Mouse (Mus musculus) left cerebral cortex, postnatal 14 days (tissue): ENCODE results near the gene Rasa2. TPM values are rescaled to one million over a fixed set of nuclear protein-coding genes. Genes with fewer than 3 reads are reported as not detected.
"Not testable (repeated sequence)": the region's sequence is repeated elsewhere in the genome, so short reads cannot be mapped to it uniquely, and the experiment has no call there.

ENCODE experiments used
- DNase-seq, 2 experiments: peaks; one replicate each; pipeline ENCODE4 v3.0.0; 2021 to 2022; ENCODE audit warnings: low spot score in 2 of 2, mixed read lengths in 1 of 2
- intact Hi-C: fragments of 180-260 bp; cut with DNase I; formaldehyde crosslinking; loops from one replicate; pipeline ENCODE4 v1.15.1; 2025
- total RNA-seq, 2 experiments: library from RNA; stranded (reverse); gene quantifications; 2 replicates each; pipeline ENCODE4 v1.2.3; 2021

Gene Rasa2
- total RNA-seq, 2 experiments from 2014 or later = 25.3 to 26.4 TPM

GRCm38 (mm10) chr9:96646668-96647295 lies 15.4 kb upstream of the Rasa2 start:
- intact Hi-C loops = no loop called here
- no peak for DNase-seq

DNA sequence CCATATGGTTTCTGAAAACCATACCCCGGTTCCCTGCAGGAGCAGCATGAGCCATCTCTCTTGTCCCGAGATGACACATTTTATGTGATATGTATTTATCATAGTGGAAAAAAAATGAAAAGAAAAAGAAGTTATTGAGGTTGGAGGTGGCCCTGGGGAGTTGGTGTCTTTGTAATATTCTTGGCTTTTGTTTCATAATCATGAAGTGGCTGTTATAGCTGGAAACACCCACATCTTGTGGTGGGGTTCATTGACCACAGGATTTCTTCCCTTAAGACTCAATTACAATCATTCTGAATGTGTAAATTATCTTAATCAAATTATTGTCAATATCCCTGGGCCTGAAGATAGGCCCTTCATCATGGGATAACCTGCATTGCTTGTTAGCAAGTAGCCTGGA lies 13.4 kb upstream of the Rasa2 start:
- intact Hi-C loops = no loop called here
- no peak for DNase-seq

- DNase-seq, intact Hi-C loops: not testable (repeated sequence)
These were observed 12.6 kb upstream of the Rasa2 start for GRCm38 (mm10) chr9:96644002-96644401.

GRCm38 (mm10) chr9:96639451-96639850 lies 8.0 kb upstream of the Rasa2 start:
- DNase-seq = peak; percentile 33 to 34
- intact Hi-C loops = no loop called here

DNA sequence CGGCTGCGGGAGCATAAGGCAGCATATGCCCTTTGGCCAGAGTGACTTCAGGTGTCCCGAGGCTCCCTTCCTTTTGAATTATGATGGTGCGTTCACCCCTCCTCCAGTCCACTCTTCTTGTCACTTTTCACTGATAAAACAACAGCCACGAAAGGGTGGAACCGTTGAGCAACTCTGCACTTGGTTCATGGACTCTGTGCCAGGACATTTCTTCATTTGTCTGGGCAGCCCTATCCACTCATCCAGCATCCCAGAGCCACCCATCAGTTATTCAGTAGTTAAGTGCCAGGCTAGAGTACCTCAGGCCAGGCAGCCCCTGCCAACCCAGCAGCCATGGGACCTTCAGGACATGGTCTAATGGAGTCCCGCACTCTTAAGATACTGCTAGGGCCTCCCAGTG lies 7.1 kb upstream of the Rasa2 start:
- intact Hi-C loops = no loop called here
- DNase-seq = no peak

DNA sequence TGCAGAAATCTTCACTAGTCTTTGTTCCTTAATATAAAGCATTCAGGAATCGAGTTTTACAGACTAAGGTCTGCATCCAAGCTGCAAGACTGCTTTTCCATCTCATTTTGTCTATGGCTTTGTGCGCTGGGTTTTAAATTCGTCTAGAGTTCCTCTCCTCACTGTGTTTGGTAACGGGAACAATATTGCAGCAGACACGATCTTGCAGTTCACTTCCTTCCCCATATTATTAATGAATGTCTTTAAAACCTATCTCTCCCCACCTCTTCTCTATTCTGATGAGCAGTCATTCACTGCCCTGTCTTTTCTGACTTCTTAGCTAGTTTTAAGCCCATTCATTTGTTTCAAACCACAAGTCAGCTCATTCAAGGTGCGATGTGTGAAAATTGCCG lies 5.7 kb upstream of the Rasa2 start:
- DNase-seq = no peak
- intact Hi-C loops = no loop called here

DNA sequence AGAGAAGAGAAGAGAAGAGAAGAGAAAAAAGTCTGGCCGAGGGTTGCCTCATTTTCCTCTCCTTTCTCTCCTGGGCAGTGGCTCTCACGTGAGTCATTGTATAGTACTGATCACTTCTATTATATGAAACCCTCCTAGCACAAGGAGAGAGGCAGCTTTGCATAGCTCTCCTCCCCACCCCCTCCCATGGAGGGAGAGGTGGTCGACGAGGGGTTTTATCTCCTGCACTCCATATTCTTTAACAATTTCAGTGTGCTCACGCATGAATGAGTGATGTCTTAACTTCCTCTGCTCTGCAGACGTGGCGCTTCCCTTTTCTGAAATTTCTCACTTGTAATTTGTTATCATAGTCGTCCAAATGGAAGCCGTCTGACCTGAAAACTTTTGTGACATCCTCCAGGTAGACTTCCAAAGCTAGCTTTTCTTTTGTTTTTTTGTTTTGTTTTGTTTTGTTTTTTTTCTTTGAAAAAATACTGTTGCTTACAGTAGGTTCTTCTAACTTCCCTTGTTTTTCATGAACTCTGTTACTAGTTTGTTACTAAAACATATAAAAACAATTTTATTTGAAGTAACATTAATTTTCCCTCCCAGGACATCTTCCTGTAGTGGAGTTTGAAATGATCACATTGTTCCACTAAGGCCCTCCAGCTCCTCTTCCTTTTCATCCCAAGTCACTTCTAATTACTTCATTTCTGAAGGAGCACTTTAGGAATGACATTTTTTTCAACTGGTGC lies 5.2 kb upstream of the Rasa2 start:
- DNase-seq = no peak
- intact Hi-C loops = no loop called here

- intact Hi-C loops = no loop called here
- no peak for DNase-seq
These were observed 4.5 kb upstream of the Rasa2 start for GRCm38 (mm10) chr9:96635899-96636298.

GRCm38 (mm10) chr9:96635176-96635575 lies 3.8 kb upstream of the Rasa2 start:
- no peak for DNase-seq
- intact Hi-C loops = no loop called here

GRCm38 (mm10) chr9:96633771-96634170 lies 2.4 kb upstream of the Rasa2 start:
- intact Hi-C loops = no loop called here
- DNase-seq = no peak

- intact Hi-C loops = no loop called here
- no peak for DNase-seq
These were observed 1.3 kb upstream of the Rasa2 start for GRCm38 (mm10) chr9:96632756-96633155.

GRCm38 (mm10) chr9:96632073-96632690 lies 765 bp upstream of the Rasa2 start:
- no peak for DNase-seq
- intact Hi-C loops = no loop called here

- peak; percentile 12 to 25 for DNase-seq
- intact Hi-C loops = no loop called here
These were observed 637 bp downstream of the Rasa2 start for GRCm38 (mm10) chr9:96630571-96631388.

DNA sequence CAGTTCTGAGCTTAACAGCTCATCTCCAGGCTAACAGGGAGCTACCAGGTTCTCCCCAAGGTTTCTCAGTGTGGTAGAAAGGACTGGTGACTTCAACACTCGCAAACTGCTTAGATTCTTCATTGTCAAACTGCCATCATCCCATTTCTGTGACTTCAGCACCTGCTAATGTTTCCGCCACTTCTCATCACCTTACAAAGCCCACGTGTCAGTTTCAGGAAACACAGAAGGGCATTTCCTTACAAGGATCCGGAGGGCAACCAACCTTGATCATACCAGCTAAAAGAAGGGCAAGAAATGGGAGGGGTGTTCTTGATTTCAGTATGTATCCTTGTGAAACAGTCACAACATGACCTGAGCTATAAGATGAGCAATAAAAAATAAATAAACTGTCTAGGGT lies 2.3 kb downstream of the Rasa2 start:
- DNase-seq = no peak
- intact Hi-C loops = no loop called here

GRCm38 (mm10) chr9:96627557-96628085 lies 3.8 kb downstream of the Rasa2 start:
- DNase-seq = no peak
- intact Hi-C loops = no loop called here

GRCm38 (mm10) chr9:96627042-96627441 lies 4.4 kb downstream of the Rasa2 start:
- intact Hi-C loops = no loop called here
- DNase-seq = no peak

DNA sequence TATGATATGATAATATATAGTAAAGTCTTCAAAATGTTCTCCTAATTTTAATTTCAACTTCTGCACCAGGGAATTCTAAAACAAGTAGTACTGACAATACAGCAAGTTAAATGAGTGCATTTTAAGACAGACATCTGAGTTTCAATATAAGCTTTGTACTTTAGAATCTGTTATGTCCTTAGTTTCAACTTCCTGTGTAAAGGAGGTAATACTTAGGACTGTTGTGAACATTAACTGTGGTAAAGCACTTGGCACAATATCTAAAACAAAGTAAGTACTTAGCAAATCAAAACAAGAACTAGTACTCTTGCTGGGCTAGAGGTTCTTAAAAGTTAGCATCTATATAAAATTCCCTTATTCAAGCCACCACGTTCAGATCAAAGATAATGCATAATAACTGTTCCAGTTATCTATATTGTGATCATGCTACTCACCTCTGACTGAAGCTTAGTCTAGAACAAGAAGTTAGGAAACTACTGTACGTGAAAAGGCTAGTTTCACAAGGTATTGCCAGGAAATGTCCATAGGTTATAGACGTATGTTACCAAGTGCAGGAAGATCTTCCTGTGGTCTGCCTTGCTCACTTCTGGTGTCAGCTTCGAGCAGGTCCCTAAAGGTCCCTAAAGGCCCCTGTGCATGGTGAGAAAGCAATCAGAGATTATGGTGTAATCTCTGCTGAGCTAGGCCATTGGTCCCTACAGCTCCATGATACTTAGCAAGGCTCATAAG lies 12.8 kb downstream of the Rasa2 start:
- intact Hi-C loops = no loop called here

DNA sequence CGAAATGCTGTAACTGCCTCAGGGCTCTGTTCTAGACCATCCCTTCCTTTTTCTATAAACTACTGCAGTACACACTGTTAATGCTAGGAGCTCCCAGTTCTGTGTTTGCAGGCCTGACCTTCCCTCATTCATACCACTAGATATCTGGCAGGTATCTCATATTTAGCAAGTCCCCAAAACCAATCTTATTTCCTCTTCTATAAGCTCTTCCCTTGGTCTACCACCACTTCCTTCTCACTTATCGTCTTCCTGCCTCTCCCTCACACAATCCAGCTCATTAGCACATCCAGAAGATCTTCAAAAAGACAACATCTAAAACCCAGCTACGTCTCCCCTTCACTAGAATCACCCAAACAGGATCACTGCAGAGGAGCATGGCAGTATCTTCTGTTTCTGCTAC lies 19.1 kb downstream of the Rasa2 start:
- intact Hi-C loops = no loop called here
- DNase-seq = no peak

More for the DNA sequence above, 12.8 kb downstream of the Rasa2 start:
- no peak for DNase-seq

GRCm38 (mm10) chr9:96611693-96612293 lies 19.6 kb downstream of the Rasa2 start:
- intact Hi-C loops = no loop called here
- DNase-seq = no peak
